Mouse (Mus musculus) erythroblast, embryonic 14.5 days (primary cell): ENCODE results near the gene Gamt. TPM values are rescaled to one million over a fixed set of nuclear protein-coding genes. Genes with fewer than 3 reads are reported as not detected.
"Not testable (repeated sequence)": the region's sequence is repeated elsewhere in the genome, so short reads cannot be mapped to it uniquely, and the experiment has no call there.

ENCODE experiments used
- H3K27me3 ChIP-seq: 2 replicates; pipeline ENCODE4 v1.6.1; 2012; ENCODE audit warnings: inconsistent platforms; ENCODE audit not compliant: control insufficient read depth
- H3K36me3 ChIP-seq: 2 replicates; pipeline ENCODE4 v1.6.1; 2012; ENCODE audit warnings: mild to moderate bottlenecking, inconsistent platforms; ENCODE audit not compliant: control insufficient read depth
- H3K4me1 ChIP-seq: 2 replicates; pipeline ENCODE4 v1.6.1; 2012; ENCODE audit warnings: inconsistent platforms; ENCODE audit not compliant: control insufficient read depth
- H3K4me3 ChIP-seq: replicated peaks from 2 replicates; pipeline ENCODE3; 2012; ENCODE audit warnings: moderate library complexity, mild to moderate bottlenecking, inconsistent platforms
- H3K9me3 ChIP-seq: 2 replicates; pipeline ENCODE4 v1.6.1; 2012; ENCODE audit warnings: low read length, inconsistent platforms, mixed read lengths; ENCODE audit not compliant: control insufficient read depth
- GATA1 ChIP-seq: IDR thresholded peaks from 2 replicates; pipeline ENCODE4 v1.6.1; 2012; ENCODE audit warnings: low read length, inconsistent platforms, mixed read lengths
- TAL1 ChIP-seq: IDR thresholded peaks from 3 replicates; pipeline ENCODE4 v1.6.1; 2012; ENCODE audit warnings: low read length, inconsistent platforms, mixed read lengths
- polyA plus RNA-seq: library from polyadenylated mRNA; stranded (reverse); fragments of >175 nt; gene quantifications from 2 replicates; pipeline ENCODE4 v1.2.3, GENCODE M21; 2012

Gamt gene
- polyA plus RNA-seq, 1 experiment = 0.20 TPM

GRCm38 (mm10) chr10:80242088-80242487 is 18.7 kb downstream of the Gamt start:
- Histone ChIP-seq H3K4me3 (no peak overlapping the region), H3K9me3 (no peaks in the 10 kb centered on the region), H3K36me3 (peaks cover 81% of the 10 kb centered on the region)

GRCm38 (mm10) chr10:80239791-80240190 is 21.0 kb downstream of the Gamt start:
- H3K36me3 ChIP-seq = peaks cover 97% of the 10 kb centered on the region
- no peak overlapping the region for H3K4me3 ChIP-seq

More at GRCm38 (mm10) chr10:80242088-80242487, 18.7 kb downstream of the Gamt start:
- peaks cover 32% of the 10 kb centered on the region for H3K4me1 ChIP-seq
- TF ChIP-seq GATA1 (no peak), TAL1 (no peak)
- H3K27me3 ChIP-seq = no peaks in the 10 kb centered on the region

GRCm38 (mm10) chr10:80238306-80238705 is 22.5 kb downstream of the Gamt start:
- Histone ChIP-seq H3K4me3 (no peak overlapping the region), H3K4me1 (peaks cover 18% of the 10 kb centered on the region), H3K9me3 (no peaks in the 10 kb centered on the region), H3K36me3 (peaks cover 97% of the 10 kb centered on the region), H3K27me3 (no peaks in the 10 kb centered on the region)
- TF ChIP-seq TAL1 (no peak), GATA1 (no peak)

More at GRCm38 (mm10) chr10:80239791-80240190, 21.0 kb downstream of the Gamt start:
- no peaks in the 10 kb centered on the region for H3K9me3 ChIP-seq
- TF ChIP-seq TAL1 = no peak
- TF ChIP-seq GATA1 = no peak
- H3K27me3 ChIP-seq = no peaks in the 10 kb centered on the region
- peaks cover 16% of the 10 kb centered on the region for H3K4me1 ChIP-seq

GRCm38 (mm10) chr10:80237020-80237419 is 23.8 kb downstream of the Gamt start:
- TF ChIP-seq TAL1 (no peak), GATA1 (no peak)
- H3K27me3 ChIP-seq = no peaks in the 10 kb centered on the region

GRCm38 (mm10) chr10:80236145-80236825 is 24.5 kb downstream of the Gamt start:
- TF ChIP-seq TAL1 (no peak), GATA1 (no peak)
- no peaks in the 10 kb centered on the region for H3K27me3 ChIP-seq
- no peak overlapping the region for H3K4me3 ChIP-seq
- H3K36me3 ChIP-seq = peaks cover 98% of the 10 kb centered on the region
- no peaks in the 10 kb centered on the region for H3K9me3 ChIP-seq
- peaks cover 15% of the 10 kb centered on the region for H3K4me1 ChIP-seq

More at GRCm38 (mm10) chr10:80237020-80237419, 23.8 kb downstream of the Gamt start:
- H3K36me3 ChIP-seq = peaks cover 97% of the 10 kb centered on the region
- no peak overlapping the region for H3K4me3 ChIP-seq
- no peaks in the 10 kb centered on the region for H3K9me3 ChIP-seq
- peaks cover 19% of the 10 kb centered on the region for H3K4me1 ChIP-seq

GRCm38 (mm10) chr10:80227877-80228775 is 32.7 kb downstream of the Gamt start:
- H3K9me3 ChIP-seq = no peaks in the 10 kb centered on the region
- peaks cover 52% of the 10 kb centered on the region for H3K36me3 ChIP-seq
- TF ChIP-seq TAL1 = no peak
- no peak for TF ChIP-seq GATA1
- H3K27me3 ChIP-seq = peaks cover 6% of the 10 kb centered on the region
- H3K4me3 ChIP-seq = peak overlapping the region; percentile 84
- H3K4me1 ChIP-seq = peaks cover 44% of the 10 kb centered on the region

GRCm38 (mm10) chr10:80227166-80227539 is 33.7 kb downstream of the Gamt start:
- no peak for TF ChIP-seq TAL1
- no peak for TF ChIP-seq GATA1
- Histone ChIP-seq H3K9me3 (no peaks in the 10 kb centered on the region), H3K36me3 (peaks cover 43% of the 10 kb centered on the region), H3K4me3 (peak overlapping the region; percentile 84), H3K27me3 (peaks cover 8% of the 10 kb centered on the region), H3K4me1 (peaks cover 37% of the 10 kb centered on the region)

GRCm38 (mm10) chr10:80226416-80227165 is 34.2 kb downstream of the Gamt start, which contains the start of gene Mum1:
Mum1 (plus strand) TSS chr10:80226434.
- H3K4me3 ChIP-seq = peak within 1 kb of the TSS; percentile 84
- peaks cover 37% of the 10 kb centered on the region for H3K36me3 ChIP-seq
- peaks cover 37% of the 10 kb centered on the region for H3K4me1 ChIP-seq
- TF ChIP-seq TAL1 = no peak
- peak; percentile 29; the same call in 1 of the 2 replicates for TF ChIP-seq GATA1
- peaks cover 8% of the 10 kb centered on the region for H3K27me3 ChIP-seq
- no peaks in the 10 kb centered on the region for H3K9me3 ChIP-seq

GRCm38 (mm10) chr10:80226071-80226415 is 34.8 kb downstream of the Gamt start:
- H3K4me1 ChIP-seq = peaks cover 37% of the 10 kb centered on the region
- H3K4me3 ChIP-seq = peak overlapping the region; percentile 84
- peaks cover 9% of the 10 kb centered on the region for H3K27me3 ChIP-seq
- TF ChIP-seq TAL1 (no peak), GATA1 (no peak)
- H3K9me3 ChIP-seq = no peaks in the 10 kb centered on the region
- H3K36me3 ChIP-seq = peaks cover 33% of the 10 kb centered on the region

GRCm38 (mm10) chr10:80223137-80223536 is 37.7 kb downstream of the Gamt start:
- not testable (repeated sequence) for H3K36me3 ChIP-seq, H3K4me3 ChIP-seq, H3K9me3 ChIP-seq
- Histone ChIP-seq H3K27me3 (peaks cover 20% of the 10 kb centered on the region), H3K4me1 (peaks cover 30% of the 10 kb centered on the region)
